Mouse (Mus musculus) forebrain, embryonic 10.5 days (tissue): Measurements from ENCODE around the gene Vamp2. TPM values are rescaled to one million over a fixed set of nuclear protein-coding genes. Genes with fewer than 3 reads are reported as not detected.

Experiments used
- DNase-seq: peaks from one replicate; pipeline ENCODE4 v3.0.0-alpha.2; 2017; ENCODE audit warnings: low spot score; ENCODE audit errors: extremely low spot score
- H3K27ac ChIP-seq: fragments of 300-500 bp; sonication (generic); 2 replicates; pipeline ENCODE4 v1.5.1; 2016; ENCODE audit warnings: mild to moderate bottlenecking
- H3K27me3 ChIP-seq: fragments of 300-500 bp; sonication (generic); 2 replicates; pipeline ENCODE4 v1.6.1; 2016; ENCODE audit warnings: mild to moderate bottlenecking; ENCODE audit not compliant: poor library complexity, severe bottlenecking
- H3K36me3 ChIP-seq: fragments of 300-500 bp; sonication (generic); replicated peaks from 2 replicates; pipeline ENCODE4 v1.6.1; 2016; ENCODE audit warnings: mild to moderate bottlenecking, moderate library complexity
- H3K4me1 ChIP-seq: fragments of 300-500 bp; sonication (generic); 2 replicates; pipeline ENCODE4 v1.6.1; 2016
- H3K4me3 ChIP-seq: fragments of 300-500 bp; sonication (generic); 2 replicates; pipeline ENCODE4 v1.5.1; 2016; ENCODE audit warnings: mild to moderate bottlenecking, moderate library complexity
- H3K9me3 ChIP-seq: fragments of 300-500 bp; sonication (generic); 2 replicates; pipeline ENCODE4 v1.6.1; 2016; ENCODE audit warnings: mild to moderate bottlenecking, moderate library complexity
- WGBS: fragments of 180-500 bp; shearing (Covaris S2); methylation state at CpG from one replicate; pipeline ENCODE4 v1.1.7; 2016; 5-methylcytosine and 5-hydroxymethylcytosine counted together
- polyA plus RNA-seq: library from polyadenylated mRNA; unstranded; fragments of >200 nt; fragmentation: Nextera tagmentation; extraction: Ambion mirVana; gene quantifications from 2 replicates; pipeline ENCODE4 v1.2.1, GENCODE M21; 2016

Gene Vamp2
- polyA plus RNA-seq, 1 experiment from 2014 or later: 57.6 TPM

GRCm38 (mm10) chr11:69070093-69070492 is 18.2 kb upstream of the Vamp2 start:
- H3K36me3 ChIP-seq: no peaks in the 10 kb centered on the region
- H3K27ac ChIP-seq: peak overlapping the region; percentile 95
- no peak for DNase-seq
- no peaks in the 10 kb centered on the region for H3K9me3 ChIP-seq
- WGBS: under 1% methylated on average over 13 of the region's 13 CpGs
- no peaks in the 10 kb centered on the region for H3K27me3 ChIP-seq
- H3K4me3 ChIP-seq: peak overlapping the region; percentile 75
- H3K4me1 ChIP-seq: peaks cover 63% of the 10 kb centered on the region

- Histone ChIP-seq H3K4me3 (peak within 1 kb of the TSS; percentile 75), H3K27ac (peak within 1 kb of the TSS; percentile 95), H3K36me3 (no peaks in the 10 kb centered on the region), H3K27me3 (no peaks in the 10 kb centered on the region), H3K4me1 (peaks cover 63% of the 10 kb centered on the region), H3K9me3 (no peaks in the 10 kb centered on the region)
- peak; percentile 94 for DNase-seq
- WGBS: under 1% methylated on average over 47 of the region's 47 CpGs
Observed at GRCm38 (mm10) chr11:69070590-69071222, 17.6 kb upstream of the Vamp2 start, which contains the start of gene Tmem107. TSS of gene Tmem107 (plus strand) at chr11:69070806.

- WGBS: 25% methylated on average over 9 of the region's 9 CpGs
- no peaks in the 10 kb centered on the region for H3K27me3 ChIP-seq
- no peaks in the 10 kb centered on the region for H3K36me3 ChIP-seq
Observed at GRCm38 (mm10) chr11:69071262-69071661, 17.0 kb upstream of the Vamp2 start.

GRCm38 (mm10) chr11:69072234-69072633 is 16.1 kb upstream of the Vamp2 start:
- Histone ChIP-seq H3K4me1 (peaks cover 48% of the 10 kb centered on the region), H3K27ac (peak overlapping the region; percentile 95), H3K27me3 (no peaks in the 10 kb centered on the region), H3K36me3 (no peaks in the 10 kb centered on the region), H3K9me3 (no peaks in the 10 kb centered on the region), H3K4me3 (peak overlapping the region; percentile 48)
- no peak for DNase-seq
- WGBS: 85% methylated on average over 11 of the region's 11 CpGs

More at GRCm38 (mm10) chr11:69071262-69071661, 17.0 kb upstream of the Vamp2 start:
- peak overlapping the region; percentile 75 for H3K4me3 ChIP-seq
- no peaks in the 10 kb centered on the region for H3K9me3 ChIP-seq
- peaks cover 58% of the 10 kb centered on the region for H3K4me1 ChIP-seq
- peak overlapping the region; percentile 95 for H3K27ac ChIP-seq
- no peak for DNase-seq

GRCm38 (mm10) chr11:69072666-69073064 is 15.6 kb upstream of the Vamp2 start:
- Histone ChIP-seq H3K4me1 (peaks cover 47% of the 10 kb centered on the region), H3K27me3 (no peaks in the 10 kb centered on the region), H3K36me3 (no peaks in the 10 kb centered on the region), H3K4me3 (peak overlapping the region; percentile 48), H3K9me3 (no peaks in the 10 kb centered on the region), H3K27ac (peak overlapping the region; percentile 95)
- 10% methylated on average over 9 of the region's 9 CpGs for WGBS
- DNase-seq: no peak

- H3K36me3 ChIP-seq: no peaks in the 10 kb centered on the region
- no peaks in the 10 kb centered on the region for H3K27me3 ChIP-seq
- H3K27ac ChIP-seq: peak overlapping the region; percentile 95
- peaks cover 47% of the 10 kb centered on the region for H3K4me1 ChIP-seq
- peak; percentile 84 for DNase-seq
- under 1% methylated on average over 14 of the region's 14 CpGs for WGBS
- no peaks in the 10 kb centered on the region for H3K9me3 ChIP-seq
- H3K4me3 ChIP-seq: peak overlapping the region; percentile 48
Observed at GRCm38 (mm10) chr11:69073065-69073888, 15.0 kb upstream of the Vamp2 start.

GRCm38 (mm10) chr11:69073951-69074775 is 14.1 kb upstream of the Vamp2 start:
- Histone ChIP-seq H3K9me3 (no peaks in the 10 kb centered on the region), H3K36me3 (no peaks in the 10 kb centered on the region), H3K4me1 (peaks cover 53% of the 10 kb centered on the region), H3K27me3 (no peaks in the 10 kb centered on the region), H3K4me3 (peak overlapping the region; percentile 48), H3K27ac (peak overlapping the region; percentile 95)
- WGBS: 41% methylated on average over 6 of the region's 6 CpGs
- DNase-seq: no peak

GRCm38 (mm10) chr11:69074776-69075069 is 13.6 kb upstream of the Vamp2 start:
- DNase-seq: no peak
- Histone ChIP-seq H3K4me3 (no peak overlapping the region), H3K4me1 (peaks cover 49% of the 10 kb centered on the region), H3K27ac (0 out of 2 replicates have a peak overlapping the region, but pooled peaks have one; percentile 95), H3K36me3 (no peaks in the 10 kb centered on the region), H3K27me3 (no peaks in the 10 kb centered on the region), H3K9me3 (no peaks in the 10 kb centered on the region)
- 46% methylated on average over 2 of the region's 2 CpGs for WGBS

- Histone ChIP-seq H3K36me3 (no peaks in the 10 kb centered on the region), H3K27ac (no peak overlapping the region), H3K9me3 (no peaks in the 10 kb centered on the region), H3K4me1 (peaks cover 41% of the 10 kb centered on the region), H3K27me3 (no peaks in the 10 kb centered on the region), H3K4me3 (no peak overlapping the region)
- DNase-seq: no peak
- 50% methylated on average over 9 of the region's 9 CpGs for WGBS
Observed at GRCm38 (mm10) chr11:69075764-69076479, 12.4 kb upstream of the Vamp2 start.

- Histone ChIP-seq H3K9me3 (no peaks in the 10 kb centered on the region), H3K36me3 (no peaks in the 10 kb centered on the region), H3K4me1 (peaks cover 35% of the 10 kb centered on the region), H3K4me3 (no peak overlapping the region), H3K27me3 (no peaks in the 10 kb centered on the region), H3K27ac (no peak overlapping the region)
- no peak for DNase-seq
- 82% methylated on average over 5 of the region's 5 CpGs for WGBS
Observed at GRCm38 (mm10) chr11:69076572-69076971, 11.7 kb upstream of the Vamp2 start.

- no peaks in the 10 kb centered on the region for H3K27me3 ChIP-seq
- no peaks in the 10 kb centered on the region for H3K36me3 ChIP-seq
- WGBS: 87% methylated on average over 9 of the region's 9 CpGs
- no peak for DNase-seq
- H3K4me3 ChIP-seq: no peak overlapping the region
- no peaks in the 10 kb centered on the region for H3K9me3 ChIP-seq
- H3K4me1 ChIP-seq: peaks cover 27% of the 10 kb centered on the region
- H3K27ac ChIP-seq: no peak overlapping the region
Observed at GRCm38 (mm10) chr11:69077316-69077715, 11.0 kb upstream of the Vamp2 start.

GRCm38 (mm10) chr11:69078041-69078440 is 10.2 kb upstream of the Vamp2 start:
- WGBS: 86% methylated on average over 6 of the region's 6 CpGs
- H3K9me3 ChIP-seq: no peaks in the 10 kb centered on the region
- no peak overlapping the region for H3K4me3 ChIP-seq

More at GRCm38 (mm10) chr11:69078041-69078440, 10.2 kb upstream of the Vamp2 start:
- peaks cover 22% of the 10 kb centered on the region for H3K4me1 ChIP-seq
- H3K27me3 ChIP-seq: no peaks in the 10 kb centered on the region
- no peaks in the 10 kb centered on the region for H3K36me3 ChIP-seq
- no peak overlapping the region for H3K27ac ChIP-seq
- no peak for DNase-seq
